Mouse (Mus musculus): ENCODE measurements around the gene Knstrn.

Gene Knstrn

DNA sequence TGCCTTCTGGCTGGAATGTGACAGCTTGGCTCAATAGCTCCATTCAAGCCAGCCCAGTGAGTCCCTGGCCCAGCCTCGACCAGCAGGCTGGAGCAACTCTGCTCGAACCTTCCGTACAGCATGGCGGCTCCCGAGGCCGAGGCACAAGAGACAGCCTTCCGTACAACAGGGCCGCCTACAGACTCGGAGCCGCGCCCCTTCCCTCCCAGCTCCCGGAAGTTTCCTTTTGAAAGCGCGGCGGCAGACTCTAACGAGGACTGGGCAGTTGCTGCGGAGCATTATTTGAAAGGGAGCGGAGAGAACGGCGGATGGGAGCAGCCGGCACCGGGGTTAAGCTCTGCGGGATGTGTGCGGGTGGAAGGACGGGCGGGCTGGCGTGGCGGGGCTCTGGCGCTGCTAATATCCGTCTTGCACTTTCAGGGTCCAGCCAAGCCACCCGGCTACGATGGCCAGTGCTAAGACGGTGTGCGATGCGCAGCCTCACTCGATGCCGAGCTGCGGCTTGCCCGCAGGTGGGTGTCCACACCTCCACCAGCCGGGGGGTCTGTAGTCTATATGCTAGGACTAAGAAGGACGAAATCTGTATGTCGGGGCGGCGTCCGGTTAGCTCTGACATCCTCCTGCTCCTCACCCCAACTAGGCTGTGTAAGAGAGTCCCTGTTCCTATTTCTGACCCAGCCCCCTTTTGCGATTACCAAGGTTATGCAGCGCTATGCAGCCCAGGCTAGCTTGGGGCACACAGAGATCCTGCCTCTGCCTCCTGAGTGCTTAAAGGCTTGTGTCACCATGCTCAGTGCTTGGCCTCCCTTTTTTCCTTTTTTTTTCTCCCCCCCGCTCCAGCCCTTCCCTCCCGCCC is at the start of gene Knstrn:
Knstrn (plus strand) TSS at position 23 of the 856 bp plus-strand sequence.
- in situ Hi-C loops (cut with MboI, MseI): no loop called here

GRCm38 (mm10) chr2:118764094-118764831 is 49.5 kb upstream of the Knstrn start:
- in situ Hi-C loops (cut with MboI, MseI): no loop called here

- in situ Hi-C loops (cut with MboI, MseI): loop anchor here (5.0 kb wide), 1 partner anchor 112 kb away; no protein-coding TSS in a partner anchor
Observed at GRCm38 (mm10) chr2:118764875-118765274, 48.9 kb upstream of the Knstrn start.

DNA sequence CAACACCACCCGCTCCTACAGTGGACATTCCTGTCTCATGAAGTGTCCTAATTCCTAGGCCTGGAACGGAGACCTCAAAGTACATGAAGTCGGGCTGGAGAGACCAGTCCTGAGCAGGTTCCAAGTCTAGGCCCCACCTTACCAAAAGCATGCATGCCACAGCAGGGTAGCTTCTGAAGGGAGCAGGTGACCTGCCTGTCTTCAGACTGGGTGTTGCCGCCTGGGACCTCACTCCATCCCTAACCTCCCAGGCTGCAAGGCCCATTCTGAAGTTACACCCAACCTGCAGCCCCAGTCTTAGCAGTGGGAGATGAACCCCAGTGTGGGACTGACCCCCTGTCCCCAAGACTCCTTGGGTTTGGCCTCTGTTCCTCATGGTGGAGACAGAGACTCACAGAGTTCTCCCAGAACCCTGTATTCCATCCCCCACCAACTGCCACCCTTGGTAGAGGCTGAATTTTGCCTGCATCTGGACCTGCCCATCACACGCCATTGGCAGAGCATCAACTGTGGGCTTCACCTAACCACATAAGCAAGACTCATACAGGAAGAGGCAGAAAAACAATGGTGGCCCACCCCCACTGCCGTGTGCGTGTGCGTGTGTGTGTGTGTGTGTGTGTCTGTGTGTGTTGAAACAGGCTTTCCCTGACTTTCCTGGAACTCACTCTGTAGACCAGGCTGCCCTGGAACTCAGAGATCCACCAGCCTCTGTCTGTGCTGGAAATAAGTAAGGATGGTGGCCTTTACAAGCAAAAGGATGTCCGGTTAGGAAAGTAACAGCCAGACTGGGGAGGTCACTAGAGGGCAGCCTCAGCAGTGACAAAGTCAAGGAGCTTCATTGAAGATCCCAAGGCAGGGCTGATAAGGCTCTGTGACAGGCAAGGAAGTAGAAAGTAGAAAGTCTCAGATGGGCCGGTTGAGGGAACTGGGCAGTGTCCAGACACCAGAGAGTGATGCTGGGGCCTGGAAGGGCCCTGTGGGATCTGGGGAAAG is 47.5 kb upstream of the Knstrn start:
- in situ Hi-C loops (cut with MboI, MseI): loop anchor here (5.0 kb wide), 1 partner anchor 111 kb away; no protein-coding TSS in a partner anchor

- in situ Hi-C loops (cut with MboI, MseI): no loop called here
Observed at GRCm38 (mm10) chr2:118772158-118772874, 41.5 kb upstream of the Knstrn start, which contains the start of gene Phgr1. Gene Phgr1, plus strand, starts transcription at chr2:118772769.

DNA sequence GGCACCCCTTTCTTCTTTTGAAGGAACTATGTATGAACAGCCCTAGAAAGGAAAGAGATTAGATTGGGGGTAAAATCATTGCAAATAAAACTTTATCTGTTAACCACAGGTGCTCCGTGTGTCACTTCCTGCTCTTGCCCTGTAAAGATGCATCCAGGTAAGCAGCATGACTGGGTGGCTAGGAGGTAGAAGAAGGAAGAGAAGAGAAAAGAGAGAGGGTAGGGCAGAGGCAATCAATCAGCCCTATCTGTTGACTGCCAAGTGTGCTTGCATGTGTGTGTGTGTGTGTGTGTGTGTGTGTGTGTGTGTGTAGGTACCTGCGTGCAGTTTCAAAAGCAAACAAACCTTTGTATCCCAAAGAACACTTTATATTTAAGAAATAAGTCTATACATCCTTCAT is 39.3 kb upstream of the Knstrn start:
- in situ Hi-C loops (cut with MboI, MseI): no loop called here

DNA sequence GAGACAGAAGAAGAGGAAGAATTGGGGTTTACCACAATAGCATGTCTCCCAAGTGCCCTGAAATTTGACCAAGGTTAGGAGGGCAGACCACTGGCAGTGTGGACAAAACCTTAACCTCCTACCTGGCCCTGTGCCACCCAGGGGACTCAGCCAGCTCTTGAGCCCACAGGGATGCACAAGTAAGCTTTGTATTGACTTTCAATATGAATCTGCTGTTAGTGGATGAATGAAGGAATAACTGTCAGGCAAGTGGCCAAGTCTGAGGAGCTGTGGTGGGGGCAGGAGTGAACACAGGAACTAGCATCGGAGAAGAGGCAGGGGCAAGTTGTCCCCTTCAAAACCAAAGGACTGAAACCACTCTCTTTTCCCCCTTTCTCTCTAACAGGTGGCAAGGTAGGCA is 38.4 kb upstream of the Knstrn start:
- in situ Hi-C loops (cut with MboI, MseI): no loop called here

- in situ Hi-C loops (cut with MboI, MseI): no loop called here
Observed at GRCm38 (mm10) chr2:118775846-118776245, 38.0 kb upstream of the Knstrn start.

- in situ Hi-C loops (cut with MboI, MseI): no loop called here
Observed at GRCm38 (mm10) chr2:118776295-118776694, 37.5 kb upstream of the Knstrn start.

GRCm38 (mm10) chr2:118778418-118778817 is 35.4 kb upstream of the Knstrn start:
- in situ Hi-C loops (cut with MboI, MseI): no loop called here

DNA sequence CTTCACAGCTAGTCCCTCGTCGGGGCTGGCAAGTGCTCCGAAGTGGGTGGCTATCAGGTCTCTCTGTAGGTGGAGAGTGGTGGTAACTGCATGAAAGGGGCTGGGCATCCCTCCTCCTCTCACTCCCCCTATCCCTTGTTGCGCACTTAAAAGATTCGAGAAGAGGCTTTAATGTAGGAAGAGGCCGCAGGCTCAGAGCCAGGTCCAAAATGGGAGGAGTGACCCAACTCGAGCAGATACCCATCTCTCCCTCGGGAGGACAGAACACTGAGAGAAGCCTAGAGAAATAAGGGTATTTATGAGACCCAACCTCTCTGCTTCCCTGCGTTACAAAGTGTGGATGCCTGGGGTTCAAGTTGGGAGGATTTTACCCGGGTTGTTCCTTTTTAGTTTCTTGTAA is 34.7 kb upstream of the Knstrn start:
- in situ Hi-C loops (cut with MboI, MseI): no loop called here

DNA sequence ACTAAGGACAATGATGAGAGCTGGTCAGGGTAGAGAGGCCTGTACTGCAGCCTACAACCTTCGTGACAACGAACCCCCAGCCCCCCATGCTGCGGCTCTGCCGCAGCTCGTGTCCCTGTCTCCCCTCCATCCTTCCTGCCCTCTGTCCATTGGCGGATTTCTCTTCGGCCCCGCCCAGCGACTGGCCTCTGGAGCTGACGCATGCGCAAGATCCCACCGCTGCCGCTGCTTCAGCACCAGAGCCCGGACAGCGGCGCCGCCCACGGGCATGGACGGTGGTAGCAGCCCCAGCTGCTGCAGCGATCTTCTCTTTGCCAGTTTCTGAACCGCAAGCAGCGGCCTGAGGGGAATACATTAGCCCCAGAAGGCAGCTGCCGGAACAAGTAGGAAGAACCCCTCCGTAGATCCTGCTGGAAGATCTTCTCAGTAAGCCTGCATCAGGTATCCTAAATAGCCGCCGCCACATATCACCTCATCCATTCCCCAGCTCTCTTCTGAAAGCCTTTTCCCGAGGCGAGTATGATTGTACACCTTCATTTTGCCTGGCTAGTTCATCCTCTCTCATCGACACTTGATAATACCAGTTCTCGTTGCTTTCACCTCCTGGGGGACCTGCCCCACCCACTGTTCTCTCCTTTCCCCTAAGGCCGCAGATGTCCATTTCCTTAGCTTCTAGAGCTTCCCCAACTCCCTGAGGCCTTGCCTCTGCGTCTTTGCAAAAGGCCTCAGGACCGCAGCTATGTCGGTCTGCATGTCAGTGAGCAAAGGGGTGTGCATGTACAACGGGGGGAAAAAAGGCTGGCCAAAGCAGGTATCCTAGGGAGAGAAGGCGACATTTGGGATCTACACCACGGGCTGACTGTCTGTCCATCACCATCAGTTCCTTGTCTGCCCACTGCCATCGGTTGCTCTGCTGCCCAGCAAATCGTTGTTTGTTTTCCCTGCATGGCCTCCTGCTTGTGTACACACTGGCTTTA is 34.0 kb upstream of the Knstrn start, which contains the start of gene Disp2:
Disp2 (plus strand) TSS at position 216 of the 977 bp plus-strand sequence.
- in situ Hi-C loops (cut with MboI, MseI): no loop called here

- in situ Hi-C loops (cut with MboI, MseI): no loop called here
Observed at GRCm38 (mm10) chr2:118781115-118781514, 32.7 kb upstream of the Knstrn start.

DNA sequence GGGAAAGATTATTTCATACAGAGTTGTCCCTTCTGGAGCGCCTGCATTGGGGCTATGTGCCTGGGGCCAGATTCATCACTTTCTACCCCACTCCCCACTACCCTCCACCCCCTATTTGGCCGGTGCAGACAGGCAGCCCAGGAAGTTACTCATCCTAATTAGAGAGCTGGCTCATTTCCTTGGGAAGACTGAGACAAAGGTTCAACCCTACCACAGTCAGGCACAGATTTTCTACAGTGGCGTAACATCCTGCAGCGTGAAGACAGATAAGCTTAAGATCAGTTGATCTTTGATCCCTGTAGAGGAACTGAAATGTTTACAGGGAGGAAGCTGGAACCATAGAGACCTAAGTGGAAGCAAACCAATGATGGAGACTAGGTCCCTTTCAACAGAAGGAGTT is 31.5 kb upstream of the Knstrn start:
- in situ Hi-C loops (cut with MboI, MseI): no loop called here

GRCm38 (mm10) chr2:118783093-118783492 is 30.7 kb upstream of the Knstrn start:
- in situ Hi-C loops (cut with MboI, MseI): no loop called here

DNA sequence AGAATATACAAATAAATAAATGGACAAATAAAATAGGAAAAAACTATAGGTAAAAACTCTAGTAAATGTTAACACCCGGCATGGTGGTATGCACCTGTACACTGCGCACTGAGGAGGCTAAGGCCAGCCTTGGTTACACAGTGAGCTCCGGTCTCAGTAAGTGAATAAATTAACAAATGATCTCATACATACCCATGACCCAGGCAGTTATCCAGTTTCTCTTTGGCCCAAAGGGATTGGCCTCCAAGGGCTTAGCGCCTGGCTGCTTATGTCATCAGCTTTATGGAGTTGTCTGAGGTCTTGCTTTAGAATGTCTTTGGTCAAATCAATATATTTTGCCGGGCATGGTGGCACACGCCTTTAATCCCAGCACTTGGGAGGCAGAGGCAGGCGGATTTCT is 30.1 kb upstream of the Knstrn start:
- in situ Hi-C loops (cut with MboI, MseI): no loop called here

DNA sequence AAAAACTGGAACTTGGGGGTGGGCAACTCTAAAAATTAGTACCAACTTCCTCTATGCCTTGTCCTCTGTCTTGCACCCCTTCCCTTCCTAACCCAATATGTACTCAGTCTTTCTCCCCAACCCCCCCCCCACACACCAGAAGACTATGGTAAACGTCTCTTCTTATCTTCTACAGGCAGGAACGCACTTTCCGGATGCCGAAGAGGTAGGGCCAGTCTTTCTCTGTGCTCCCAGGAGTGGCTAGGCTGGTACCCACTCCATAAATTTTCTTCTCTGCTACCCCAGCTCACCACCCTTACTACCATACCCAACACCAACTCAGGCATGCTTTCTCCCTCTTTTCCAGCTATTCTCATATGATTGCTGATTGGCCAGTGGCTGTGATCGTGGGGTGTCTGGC is 27.3 kb upstream of the Knstrn start:
- in situ Hi-C loops (cut with MboI, MseI): no loop called here

GRCm38 (mm10) chr2:118789501-118789900 is 24.3 kb upstream of the Knstrn start:
- in situ Hi-C loops (cut with MboI, MseI): no loop called here

DNA sequence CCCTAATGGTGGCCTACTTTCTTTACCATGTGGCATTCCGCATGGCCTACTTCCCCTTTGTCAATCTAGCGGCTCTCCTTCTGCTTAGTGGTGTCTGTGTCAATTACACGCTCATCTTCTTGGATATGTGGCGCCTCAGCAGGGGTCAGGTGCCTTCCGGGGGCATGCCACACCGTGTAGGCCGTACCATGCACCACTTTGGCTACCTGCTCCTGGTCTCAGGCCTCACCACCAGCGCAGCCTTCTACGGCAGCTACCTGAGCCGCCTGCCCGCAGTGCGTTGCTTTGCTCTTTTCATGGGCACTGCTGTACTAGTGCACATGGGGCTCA is 23.6 kb upstream of the Knstrn start:
- in situ Hi-C loops (cut with MboI, MseI): no loop called here
